Mouse (Mus musculus) mouse trophoblast stem cell (cell line): ENCODE measurements around the gene Hoxb6.

Experiments used
- in situ Hi-C, 2 experiments: fragments of 300-500 bp; cut with MseI, MboI; formaldehyde crosslinking; loops; 2 replicates in 1 of 2; 3 replicates in 1 of 2; pipeline ENCODE4 v1.15.1; 2025

The Hoxb6 gene

GRCm38 (mm10) chr11:96316696-96317607 lies 24.7 kb downstream of the Hoxb6 start:
- in situ Hi-C loops = no loop called here

- in situ Hi-C loops = no loop called here
Measured at GRCm38 (mm10) chr11:96317608-96318367, 25.5 kb downstream of the Hoxb6 start, which contains the start of gene Hoxb4. Gene Hoxb4, plus strand, starts transcription at chr11:96318267.

GRCm38 (mm10) chr11:96318368-96319070 lies 26.2 kb downstream of the Hoxb6 start:
- in situ Hi-C loops = no loop called here

- in situ Hi-C loops = no loop called here
Measured at GRCm38 (mm10) chr11:96319071-96319902, 27.0 kb downstream of the Hoxb6 start.

GRCm38 (mm10) chr11:96319910-96320309 lies 27.6 kb downstream of the Hoxb6 start:
- in situ Hi-C loops = no loop called here

- in situ Hi-C loops = no loop called here
Measured at GRCm38 (mm10) chr11:96320688-96321087, 28.4 kb downstream of the Hoxb6 start.

GRCm38 (mm10) chr11:96321846-96322245 lies 29.6 kb downstream of the Hoxb6 start:
- in situ Hi-C loops = no loop called here

GRCm38 (mm10) chr11:96322738-96323137 lies 30.5 kb downstream of the Hoxb6 start:
- in situ Hi-C loops = no loop called here

- in situ Hi-C loops = no loop called here
Measured at GRCm38 (mm10) chr11:96323154-96323553, 30.9 kb downstream of the Hoxb6 start, which contains the start of gene Hoxb3. Gene Hoxb3, plus strand, starts transcription at chr11:96323326.

GRCm38 (mm10) chr11:96324125-96324524 lies 31.8 kb downstream of the Hoxb6 start:
- in situ Hi-C loops = no loop called here

- in situ Hi-C loops = no loop called here
Measured at GRCm38 (mm10) chr11:96324965-96325364, 32.7 kb downstream of the Hoxb6 start.

- in situ Hi-C loops = no loop called here
Measured at GRCm38 (mm10) chr11:96325747-96326212, 33.5 kb downstream of the Hoxb6 start.

GRCm38 (mm10) chr11:96326705-96327104 lies 34.4 kb downstream of the Hoxb6 start:
- in situ Hi-C loops = no loop called here

- in situ Hi-C loops = no loop called here
Measured at GRCm38 (mm10) chr11:96327122-96327521, 34.8 kb downstream of the Hoxb6 start.

GRCm38 (mm10) chr11:96327750-96328149 lies 35.5 kb downstream of the Hoxb6 start:
- in situ Hi-C loops = no loop called here

- in situ Hi-C loops = no loop called here
Measured at GRCm38 (mm10) chr11:96328605-96329004, 36.3 kb downstream of the Hoxb6 start.

GRCm38 (mm10) chr11:96332105-96332504 lies 39.8 kb downstream of the Hoxb6 start:
- in situ Hi-C loops = no loop called here

- in situ Hi-C loops = no loop called here
Measured at GRCm38 (mm10) chr11:96332618-96333032, 40.3 kb downstream of the Hoxb6 start.

- in situ Hi-C loops = no loop called here
Measured at GRCm38 (mm10) chr11:96333241-96334001, 41.1 kb downstream of the Hoxb6 start.

- in situ Hi-C loops = no loop called here
Measured at GRCm38 (mm10) chr11:96334002-96334364, 41.7 kb downstream of the Hoxb6 start.
